Mouse (Mus musculus) forebrain, embryonic 11.5 days (tissue): ENCODE measurements at regions not wholly inside any gene's neighbourhood (a gene's known extent, or its start where the extent isn't known, plus 50 kb on each side); places are given as distances from the start of the nearest gene placed in this dataset.

ENCODE experiments used
- ATAC-seq: fragments of 200-750 bp; cut with Nextera tagmentation; replicated peaks from 2 replicates; pipeline ENCODE4 v1.8.0; 2017; ENCODE audit warnings: moderate TSS enrichment; ENCODE audit not compliant: low FRiP score
- DNase-seq: peaks from one replicate; pipeline ENCODE4 v3.0.0-alpha.2; 2017; ENCODE audit warnings: low spot score
- H3K27ac ChIP-seq: fragments of 300-500 bp; sonication (generic); 2 replicates; pipeline ENCODE4 v1.5.1; 2014; ENCODE audit warnings: low read depth, low read length
- H3K27me3 ChIP-seq: fragments of 300-500 bp; sonication (generic); 2 replicates; pipeline ENCODE4 v1.6.1; 2014; ENCODE audit warnings: mild to moderate bottlenecking, low read length, mixed read lengths; ENCODE audit not compliant: control insufficient read depth, insufficient read depth
- H3K36me3 ChIP-seq: fragments of 300-500 bp; sonication (generic); 2 replicates; pipeline ENCODE4 v1.6.1; 2014; ENCODE audit warnings: mild to moderate bottlenecking, low read length, moderate library complexity, mixed read lengths; ENCODE audit not compliant: control insufficient read depth, insufficient read depth
- H3K4me1 ChIP-seq: fragments of 300-500 bp; sonication (generic); replicated peaks from 2 replicates; pipeline ENCODE4 v1.6.1; 2014; ENCODE audit warnings: low read length, mixed read lengths; ENCODE audit not compliant: control insufficient read depth, insufficient read depth
- H3K4me2 ChIP-seq: fragments of 300-500 bp; sonication (generic); 2 replicates; pipeline ENCODE4 v1.6.1; 2014; ENCODE audit warnings: low read depth, mild to moderate bottlenecking, low read length, moderate library complexity, mixed read lengths; ENCODE audit not compliant: severe bottlenecking
- H3K4me3 ChIP-seq: fragments of 300-500 bp; sonication (generic); 2 replicates; pipeline ENCODE4 v1.5.1; 2014; ENCODE audit warnings: low read depth, low read length
- H3K9ac ChIP-seq: fragments of 300-500 bp; sonication (generic); 2 replicates; pipeline ENCODE4 v1.6.1; 2014; ENCODE audit warnings: low read length
- H3K9me3 ChIP-seq: fragments of 300-500 bp; sonication (generic); 2 replicates; pipeline ENCODE4 v1.6.1; 2016; ENCODE audit warnings: low read length, mixed read lengths; ENCODE audit not compliant: control insufficient read depth
- WGBS: fragments of 180-500 bp; shearing (Covaris S2); extraction: QIAGEN DNeasy Blood & Tissue Kit; methylation state at CpG from one replicate; pipeline ENCODE4 v1.1.7; 2014; 5-methylcytosine and 5-hydroxymethylcytosine counted together

GRCm38 (mm10) chr16:93264061-93264585, 339.7 kb downstream of the Setd4 start:
- Histone ChIP-seq H3K4me3 (no peak overlapping the region), H3K4me2 (no peak overlapping the region), H3K4me1 (no peaks in the 10 kb centered on the region), H3K27ac (no peak overlapping the region), H3K9me3 (no peaks in the 10 kb centered on the region), H3K36me3 (no peaks in the 10 kb centered on the region), H3K27me3 (no peaks in the 10 kb centered on the region), H3K9ac (no peak overlapping the region)
- DNase-seq (no peak), ATAC-seq (no peak)
- 75% methylated on average over 4 of the region's 4 CpGs for WGBS

- no peak for DNase-seq
- WGBS: 86% methylated on average over 8 of the region's 8 CpGs
- no peaks in the 10 kb centered on the region for H3K36me3 ChIP-seq
Observed at GRCm38 (mm10) chr16:93263141-93263815, 340.6 kb downstream of the Setd4 start.

GRCm38 (mm10) chr16:93246825-93247224, 357.0 kb downstream of the Setd4 start:
- no peak for ATAC-seq
- no peak overlapping the region for H3K4me3 ChIP-seq

More at GRCm38 (mm10) chr16:93263141-93263815, 340.6 kb downstream of the Setd4 start:
- Histone ChIP-seq H3K4me1 (0 out of 2 replicates have a peak, but pooled peaks cover 2% of the 10 kb centered on the region), H3K27me3 (no peaks in the 10 kb centered on the region), H3K4me3 (no peak overlapping the region), H3K9ac (no peak overlapping the region), H3K27ac (no peak overlapping the region), H3K9me3 (no peaks in the 10 kb centered on the region), H3K4me2 (no peak overlapping the region)
- no peak for ATAC-seq

GRCm38 (mm10) chr16:93245738-93246137, 358.1 kb downstream of the Setd4 start:
- no peaks in the 10 kb centered on the region for H3K36me3 ChIP-seq
- H3K4me3 ChIP-seq: no peak overlapping the region
- DNase-seq (no peak), ATAC-seq (no peak)
- H3K9ac ChIP-seq: no peak overlapping the region
- H3K4me1 ChIP-seq: no peaks in the 10 kb centered on the region
- H3K27ac ChIP-seq: no peak overlapping the region
- no peaks in the 10 kb centered on the region for H3K9me3 ChIP-seq
- H3K27me3 ChIP-seq: no peaks in the 10 kb centered on the region
- 87% methylated on average over 6 of the region's 6 CpGs for WGBS
- no peak overlapping the region for H3K4me2 ChIP-seq

More at GRCm38 (mm10) chr16:93246825-93247224, 357.0 kb downstream of the Setd4 start:
- Histone ChIP-seq H3K4me1 (no peaks in the 10 kb centered on the region), H3K27ac (no peak overlapping the region), H3K9ac (no peak overlapping the region), H3K36me3 (no peaks in the 10 kb centered on the region), H3K27me3 (no peaks in the 10 kb centered on the region), H3K4me2 (no peak overlapping the region), H3K9me3 (no peaks in the 10 kb centered on the region)
- 34% methylated on average over 7 of the region's 7 CpGs for WGBS
- no peak for DNase-seq

GRCm38 (mm10) chr16:93238898-93239297, 365.0 kb downstream of the Setd4 start:
- WGBS: 88% methylated on average over 4 of the region's 4 CpGs
- Histone ChIP-seq H3K9me3 (no peaks in the 10 kb centered on the region), H3K36me3 (no peaks in the 10 kb centered on the region), H3K9ac (no peak overlapping the region), H3K4me2 (no peak overlapping the region), H3K4me1 (no peaks in the 10 kb centered on the region), H3K27me3 (no peaks in the 10 kb centered on the region), H3K27ac (no peak overlapping the region), H3K4me3 (no peak overlapping the region)
- ATAC-seq (no peak), DNase-seq (no peak)

- Histone ChIP-seq H3K4me2 (no peak overlapping the region), H3K4me1 (no peaks in the 10 kb centered on the region), H3K36me3 (no peaks in the 10 kb centered on the region), H3K27me3 (no peaks in the 10 kb centered on the region), H3K9me3 (no peaks in the 10 kb centered on the region), H3K27ac (no peak overlapping the region), H3K9ac (no peak overlapping the region), H3K4me3 (no peak overlapping the region)
- no peak for ATAC-seq
- 84% methylated on average over 4 of the region's 4 CpGs for WGBS
- no peak for DNase-seq
Observed at GRCm38 (mm10) chr16:93238326-93238725, 365.5 kb downstream of the Setd4 start.

GRCm38 (mm10) chr16:93225644-93226043, 378.2 kb downstream of the Setd4 start:
- whole genome bisulfite sequencing: 87% methylated on average over 7 of the region's 7 CpGs
- Histone ChIP-seq H3K36me3 (no peaks in the 10 kb centered on the region), H3K27ac (no peak overlapping the region)

GRCm38 (mm10) chr16:93225196-93225595, 378.7 kb downstream of the Setd4 start:
- WGBS: 89% methylated on average over 2 of the region's 2 CpGs
- no peak overlapping the region for H3K9ac ChIP-seq
- DNase-seq (no peak), ATAC-seq (no peak)
- H3K36me3 ChIP-seq: no peaks in the 10 kb centered on the region
- no peak overlapping the region for H3K27ac ChIP-seq
- H3K27me3 ChIP-seq: no peaks in the 10 kb centered on the region
- H3K9me3 ChIP-seq: no peaks in the 10 kb centered on the region
- H3K4me3 ChIP-seq: no peak overlapping the region
- no peak overlapping the region for H3K4me2 ChIP-seq
- H3K4me1 ChIP-seq: no peaks in the 10 kb centered on the region

More at GRCm38 (mm10) chr16:93225644-93226043, 378.2 kb downstream of the Setd4 start:
- DNase-seq (no peak), ATAC-seq (no peak)
- no peak overlapping the region for H3K4me2 ChIP-seq
- no peaks in the 10 kb centered on the region for H3K4me1 ChIP-seq
- no peak overlapping the region for H3K4me3 ChIP-seq
- no peak overlapping the region for H3K9ac ChIP-seq
- no peaks in the 10 kb centered on the region for H3K9me3 ChIP-seq
- H3K27me3 ChIP-seq: no peaks in the 10 kb centered on the region

GRCm38 (mm10) chr16:93219731-93220130, 384.1 kb downstream of the Setd4 start:
- no peak for DNase-seq
- Histone ChIP-seq H3K4me2 (no peak overlapping the region), H3K9me3 (no peaks in the 10 kb centered on the region), H3K27me3 (no peaks in the 10 kb centered on the region), H3K36me3 (no peaks in the 10 kb centered on the region), H3K4me3 (no peak overlapping the region), H3K4me1 (no peaks in the 10 kb centered on the region; the same call in 1 of the 2 replicates), H3K9ac (no peak overlapping the region), H3K27ac (no peak overlapping the region)
- 93% methylated on average over 9 of the region's 9 CpGs for WGBS
- no peak for ATAC-seq
